Mouse (Mus musculus): ENCODE measurements around the gene Adk.

GRCm38 (mm10) chr14:21304815-21305214 is 252.4 kb downstream of the Adk start:
- TF ChIP-seq KAT2A (IDR thresholded peaks at IDR 0.05; ENCODE audit: insufficient replicate concordance, low read length) (no peak), MAX (IDR thresholded peaks at IDR 0.05; ENCODE audit: low read length) (no peak), POLR2A (IDR thresholded peaks at IDR 0.05; ENCODE audit: low read depth, low read length) (no peak), CHD1 (IDR thresholded peaks at IDR 0.05; ENCODE audit: low read depth, low read length) (no peak)

Data from CH12.LX (cell line).